Mouse (Mus musculus): ENCODE measurements around the gene Cox5a.

DNA sequence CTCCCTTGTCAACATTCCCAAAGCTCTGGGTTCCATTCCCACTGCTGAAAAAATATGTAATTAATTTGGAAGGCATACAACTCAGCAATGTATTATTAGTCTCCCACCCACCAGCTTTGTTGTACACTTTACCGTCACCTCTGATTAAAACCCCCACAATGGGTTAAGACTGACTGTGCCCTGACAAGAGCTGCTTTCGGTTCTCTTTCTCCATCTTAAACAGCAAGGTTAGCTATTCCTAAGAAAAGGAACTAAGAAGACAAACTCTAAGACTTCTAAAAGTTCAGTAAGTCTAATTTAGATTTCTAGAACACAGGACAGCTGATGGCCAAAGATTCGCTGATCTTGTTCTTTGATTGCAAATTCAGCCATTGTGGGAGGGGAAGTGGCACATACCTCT lies 36.1 kb downstream of the Cox5a start:
- TF ChIP-seq CTCF (IDR thresholded peaks at IDR 0.05; ENCODE audit: low read depth) = no peak
- TF ChIP-seq EP300 (IDR thresholded peaks at IDR 0.05; ENCODE audit: low read depth) = no peak

Data from liver, embryonic 14.5 days (tissue).